Mouse (Mus musculus) liver, embryonic 14.5 days (tissue): ENCODE measurements around the gene Hoxa5. TPM values are rescaled to one million over a fixed set of nuclear protein-coding genes. Genes with fewer than 3 reads are reported as not detected.

Experiments
- ATAC-seq: fragments of 200-750 bp; cut with Nextera tagmentation; 2 replicates; pipeline ENCODE4 v1.8.0; 2017; ENCODE audit warnings: moderate number of reproducible peaks, mild to moderate bottlenecking, moderate library complexity; ENCODE audit not compliant: insufficient read depth
- DNase-seq, 3 experiments: peaks; one replicate each; pipeline ENCODE4 v3.0.0-alpha.2; 2012 to 2013; ENCODE audit warnings: low read depth in 3 of 3, low spot score in 3 of 3
- H3K27ac ChIP-seq: fragments of 300-500 bp; sonication (generic); 2 replicates; pipeline ENCODE4 v1.5.1; 2014; ENCODE audit warnings: moderate library complexity, mild to moderate bottlenecking, control low read depth, inconsistent platforms
- H3K27me3 ChIP-seq: fragments of 300-500 bp; sonication (generic); 2 replicates; pipeline ENCODE4 v1.6.1; 2014; ENCODE audit warnings: mild to moderate bottlenecking, low read length, moderate library complexity; ENCODE audit not compliant: control insufficient read depth, insufficient read depth
- H3K36me3 ChIP-seq: fragments of 300-500 bp; sonication (generic); replicated peaks from 2 replicates; pipeline ENCODE4 v1.6.1; 2014; ENCODE audit warnings: low read depth; ENCODE audit not compliant: control insufficient read depth, insufficient read depth
- H3K4me1 ChIP-seq, 2 experiments: fragments of 200-500 bp in 1 of 2; fragments of 300-500 bp in 1 of 2; sonication (generic) in 1 of 2; replicated peaks; 2 replicates each; pipeline ENCODE4 v1.6.1; 2012 to 2014; ENCODE audit warnings: antibody characterized with exemption in 1 of 2, inconsistent platforms in 1 of 2, low read length in 1 of 2; ENCODE audit not compliant: control insufficient read depth in 2 of 2, insufficient read depth in 2 of 2
- H3K4me2 ChIP-seq: fragments of 300-500 bp; sonication (generic); 2 replicates; pipeline ENCODE4 v1.6.1; 2014; ENCODE audit warnings: low read depth, mild to moderate bottlenecking, control low read depth, moderate library complexity
- H3K4me3 ChIP-seq, 2 experiments: fragments of 200-500 bp in 1 of 2; fragments of 300-500 bp in 1 of 2; sonication (generic) in 1 of 2; 2 replicates each; pipeline ENCODE4 v1.5.1; 2012 to 2014; ENCODE audit warnings: low read depth in 2 of 2, low read length in 2 of 2, mild to moderate bottlenecking in 2 of 2, control low read depth in 1 of 2, inconsistent platforms in 1 of 2, moderate library complexity in 1 of 2; ENCODE audit not compliant: insufficient read depth in 1 of 2
- H3K9ac ChIP-seq: fragments of 300-500 bp; sonication (generic); replicated peaks from 2 replicates; pipeline ENCODE4 v1.6.1; 2014; ENCODE audit warnings: mild to moderate bottlenecking, control low read depth, moderate library complexity
- H3K9me3 ChIP-seq: fragments of 300-500 bp; sonication (generic); 2 replicates; pipeline ENCODE4 v1.6.1; 2016; ENCODE audit warnings: low read length, mixed read lengths; ENCODE audit not compliant: control insufficient read depth
- CTCF ChIP-seq: IDR thresholded peaks from 2 replicates; pipeline ENCODE4 v1.5.1; 2016; ENCODE audit warnings: antibody characterized with exemption, low read depth, control low read depth
- EP300 ChIP-seq: IDR thresholded peaks from 2 replicates; pipeline ENCODE4 v1.6.1; 2016; ENCODE audit warnings: antibody characterized with exemption, low read depth
- WGBS: fragments of 180-500 bp; shearing (Covaris S2); extraction: QIAGEN DNeasy Blood & Tissue Kit; methylation state at CpG from one replicate; pipeline ENCODE4 v1.1.7; 2014; ENCODE audit not compliant: insufficient replicate concordance; 5-methylcytosine and 5-hydroxymethylcytosine counted together
- polyA plus RNA-seq, 2 experiments: library from polyadenylated mRNA; depleted of rRNA in 1 of 2; stranded (reverse) in 1 of 2; unstranded in 1 of 2; fragments of >200 nt; fragmentation: Nextera tagmentation in 1 of 2; extraction: Ambion mirVana in 1 of 2; gene quantifications; 2 replicates each; pipeline versions ENCODE4 v1.2.1 to v1.2.3; 2012 to 2014

The Hoxa5 gene
- polyA plus RNA-seq, 2 experiments = 0.43 to 0.52 TPM

DNA sequence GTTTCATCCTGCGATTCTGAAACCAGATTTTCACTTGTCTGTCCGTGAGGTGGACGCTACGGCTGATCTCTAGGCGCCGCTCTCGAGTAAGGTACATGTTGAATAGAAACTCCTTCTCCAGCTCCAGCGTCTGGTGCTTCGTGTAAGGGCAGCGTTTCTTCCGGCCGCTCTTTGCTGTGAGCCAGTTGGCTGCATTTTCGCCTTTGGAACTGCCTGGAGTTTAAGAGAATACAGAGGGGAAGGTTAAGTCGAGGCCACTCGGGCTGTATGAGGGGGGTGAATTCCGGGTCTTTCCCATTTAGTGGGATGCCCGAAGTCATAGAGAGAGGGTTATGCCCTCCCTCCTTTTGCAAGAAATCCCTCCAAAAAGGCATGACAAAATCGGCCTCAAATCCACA is 28.2 kb upstream of the Hoxa5 start:
- TF ChIP-seq EP300 (no peak), CTCF (no peak)
- no peak overlapping the region for H3K9ac ChIP-seq
- no peak for DNase-seq
- WGBS = under 1% methylated on average over 18 of the region's 18 CpGs
- H3K9me3 ChIP-seq = no peaks in the 10 kb centered on the region
- H3K36me3 ChIP-seq = no peaks in the 10 kb centered on the region
- H3K27me3 ChIP-seq = peaks cover 97% of the 10 kb centered on the region
- no peak overlapping the region for H3K27ac ChIP-seq
- ATAC-seq = no peak
- no peak overlapping the region for H3K4me3 ChIP-seq
- H3K4me1 ChIP-seq = no peaks in the 10 kb centered on the region
- H3K4me2 ChIP-seq = no peak overlapping the region

DNA sequence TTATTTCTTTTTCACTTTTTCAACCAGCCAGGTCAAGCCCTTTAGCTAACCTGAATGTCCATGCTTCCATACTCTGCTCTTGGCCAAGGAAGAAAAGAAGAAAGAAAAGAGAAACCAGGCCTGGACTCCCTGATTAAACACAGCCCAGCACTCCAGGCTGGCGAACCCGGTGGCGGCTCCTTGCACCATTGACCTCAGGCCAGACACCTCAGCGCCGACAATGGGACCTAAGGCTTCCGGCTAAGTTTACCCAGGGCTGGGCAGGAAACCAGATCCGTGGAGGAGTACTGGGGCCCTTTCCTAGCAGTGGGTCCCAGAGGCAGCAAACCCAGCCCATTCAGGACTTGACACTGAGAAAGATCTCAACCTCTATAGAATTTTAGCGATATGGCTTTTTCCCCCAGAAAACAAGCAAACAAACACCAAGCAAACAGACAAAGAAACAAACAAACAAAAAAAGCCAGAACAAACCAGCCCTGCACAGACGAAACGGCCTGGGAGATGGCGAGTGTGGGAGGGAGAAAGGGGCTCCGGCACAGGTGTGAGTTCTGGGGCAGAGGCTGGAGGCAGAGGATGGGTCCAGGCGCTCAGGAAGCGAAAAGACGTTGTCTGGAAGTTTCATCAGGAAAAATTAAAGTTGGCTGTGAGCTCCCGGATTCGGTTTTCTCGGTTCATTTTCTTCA is 27.6 kb upstream of the Hoxa5 start:
- no peak for DNase-seq
- H3K4me3 ChIP-seq = no peak overlapping the region
- no peak overlapping the region for H3K9ac ChIP-seq

DNA sequence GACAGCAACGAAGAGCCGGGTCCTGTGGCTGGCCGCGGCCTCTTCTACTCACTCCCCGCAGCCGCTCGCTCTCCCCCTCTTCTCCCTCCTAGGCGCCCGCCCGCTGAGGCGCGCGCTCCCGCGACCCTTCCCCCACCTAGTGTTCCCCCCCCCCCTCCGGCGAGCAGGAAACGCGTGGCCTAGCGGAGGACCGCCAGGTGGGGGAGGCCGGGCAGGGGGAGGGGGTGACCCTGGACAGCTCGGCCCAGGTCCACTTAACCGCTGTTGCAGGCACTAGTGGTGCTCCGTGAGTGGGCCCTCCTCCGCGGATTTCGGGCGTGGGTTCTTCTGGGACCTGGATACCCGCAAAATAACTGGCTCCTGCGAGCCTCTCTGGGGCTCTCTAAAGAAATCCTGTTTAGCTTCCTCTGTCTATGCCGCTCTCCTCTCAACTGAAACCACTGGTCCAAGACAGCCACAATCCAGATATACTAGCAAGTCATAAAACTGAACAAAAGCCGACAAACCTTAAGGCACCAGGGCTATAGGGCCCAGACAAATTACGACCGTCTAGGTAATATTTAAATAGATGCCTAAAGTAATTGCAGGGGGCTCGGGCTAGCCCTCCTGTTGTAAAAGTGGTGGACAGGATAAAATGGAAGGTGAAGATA is 26.3 kb upstream of the Hoxa5 start, which contains the start of gene Hoxa9:
Hoxa9 (minus strand) TSS at position 574 of the 650 bp plus-strand sequence.
- no peaks in the 10 kb centered on the region for H3K36me3 ChIP-seq
- peaks cover 97% of the 10 kb centered on the region for H3K27me3 ChIP-seq
- no peak within 1 kb of the TSS for H3K9ac ChIP-seq
- WGBS = 4% methylated on average over 16 of the region's 36 CpGs
- no peaks in the 10 kb centered on the region for H3K9me3 ChIP-seq
- no peak for TF ChIP-seq EP300
- no peak for TF ChIP-seq CTCF
- ATAC-seq (no peak), DNase-seq (no peak)
- no peak within 1 kb of the TSS for H3K27ac ChIP-seq
- no peak within 1 kb of the TSS for H3K4me2 ChIP-seq
- H3K4me1 ChIP-seq = no peaks in the 10 kb centered on the region
- no peak within 1 kb of the TSS for H3K4me3 ChIP-seq

More for the DNA sequence above, 27.6 kb upstream of the Hoxa5 start:
- no peaks in the 10 kb centered on the region for H3K36me3 ChIP-seq
- TF ChIP-seq EP300 = no peak
- TF ChIP-seq CTCF = no peak
- no peaks in the 10 kb centered on the region for H3K4me1 ChIP-seq
- H3K27ac ChIP-seq = no peak overlapping the region
- H3K4me2 ChIP-seq = no peak overlapping the region
- no peak for ATAC-seq
- WGBS = 2% methylated on average over 18 of the region's 18 CpGs
- H3K27me3 ChIP-seq = peaks cover 97% of the 10 kb centered on the region
- no peaks in the 10 kb centered on the region for H3K9me3 ChIP-seq

DNA sequence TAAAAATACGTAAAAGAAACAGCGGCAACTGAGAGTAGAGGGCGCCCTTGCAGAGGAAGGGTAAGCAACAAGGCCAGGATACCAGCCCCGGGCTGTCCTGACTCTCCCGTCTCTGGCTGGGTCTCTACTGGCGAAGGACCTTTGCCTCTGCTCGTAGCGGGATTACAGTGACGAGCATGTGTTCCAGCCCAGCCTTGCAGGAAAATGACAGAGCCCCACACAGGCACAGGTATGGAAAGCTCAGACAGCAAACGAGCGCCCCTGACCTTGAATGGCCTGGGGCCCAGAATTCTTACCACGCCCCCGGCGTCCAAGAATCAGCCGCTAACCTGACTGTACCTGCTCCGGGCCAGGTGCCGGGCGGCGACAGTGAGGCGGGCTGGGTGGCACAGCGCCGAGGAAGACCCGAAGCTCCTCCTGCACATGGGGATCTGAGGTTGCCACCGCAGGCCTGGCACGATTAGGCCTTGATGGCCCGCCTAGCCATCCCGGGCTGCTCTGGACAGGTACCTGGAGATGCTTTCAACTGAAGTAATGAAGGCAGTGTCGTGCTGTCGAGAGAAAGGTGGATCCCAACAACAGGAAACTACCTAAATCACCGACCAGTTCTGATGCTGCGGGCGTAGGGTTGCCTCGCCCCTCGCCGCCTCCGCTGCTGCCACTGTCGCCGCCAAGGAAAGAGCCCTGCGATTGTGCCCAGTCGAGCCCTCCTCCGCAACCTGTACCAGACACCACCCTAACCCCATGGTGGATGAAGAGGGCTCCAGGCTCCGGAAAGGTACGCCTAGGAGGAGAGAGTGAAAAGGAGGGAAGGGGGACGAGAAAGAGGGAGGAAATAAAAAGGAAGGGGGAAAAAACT is 25.4 kb upstream of the Hoxa5 start:
- DNase-seq (no peak), ATAC-seq (no peak)
- no peaks in the 10 kb centered on the region for H3K36me3 ChIP-seq
- no peak overlapping the region for H3K9ac ChIP-seq
- H3K27ac ChIP-seq = no peak overlapping the region
- H3K27me3 ChIP-seq = peaks cover 97% of the 10 kb centered on the region
- no peak overlapping the region for H3K4me2 ChIP-seq
- TF ChIP-seq EP300 (no peak), CTCF (no peak)
- H3K4me3 ChIP-seq = no peak overlapping the region
- H3K4me1 ChIP-seq = no peaks in the 10 kb centered on the region
- 3% methylated on average over 44 of the region's 44 CpGs for WGBS
- no peaks in the 10 kb centered on the region for H3K9me3 ChIP-seq
